Mouse (Mus musculus) cortical plate, adult 2 months (tissue): ENCODE measurements around the gene Gm5346. TPM values are rescaled to one million over a fixed set of nuclear protein-coding genes. Genes with fewer than 3 reads are reported as not detected.
"Not testable (repeated sequence)": the region's sequence is repeated elsewhere in the genome, so short reads cannot be mapped to it uniquely, and the experiment has no call there.

Experiments used
- H3K27ac ChIP-seq: fragments of 200-500 bp; 2 replicates; pipeline ENCODE4 v1.5.1; 2012; ENCODE audit warnings: low read length, control low read depth, inconsistent platforms; ENCODE audit not compliant: insufficient read depth
- H3K4me1 ChIP-seq: fragments of 200-500 bp; 2 replicates; pipeline ENCODE4 v1.6.1; 2011; ENCODE audit warnings: low read length; ENCODE audit not compliant: control insufficient read depth, insufficient read depth
- H3K4me3 ChIP-seq: fragments of 200-500 bp; 2 replicates; pipeline ENCODE4 v1.5.1; 2011; ENCODE audit warnings: mild to moderate bottlenecking, low read length, control low read depth; ENCODE audit not compliant: insufficient read depth
- CTCF ChIP-seq: fragments of 200-500 bp; IDR thresholded peaks from 2 replicates; pipeline ENCODE4 v1.5.1; 2011; ENCODE audit warnings: mild to moderate bottlenecking, control low read depth, low read length; ENCODE audit not compliant: insufficient read depth; ENCODE audit errors: extremely low read depth
- POLR2A ChIP-seq: fragments of 200-500 bp; IDR thresholded peaks from 2 replicates; pipeline ENCODE4 v1.6.1; 2011; ENCODE audit warnings: mild to moderate bottlenecking, low read length, control low read depth; ENCODE audit not compliant: insufficient read depth; ENCODE audit errors: extremely low read depth
- polyA plus RNA-seq: library from polyadenylated mRNA; depleted of rRNA; stranded (reverse); fragments of >200 nt; gene quantifications from 2 replicates; pipeline ENCODE4 v1.2.3, GENCODE M21; 2012; rRNA removed

Gm5346 gene
- not detected in 2 replicates for polyA plus RNA-seq

DNA sequence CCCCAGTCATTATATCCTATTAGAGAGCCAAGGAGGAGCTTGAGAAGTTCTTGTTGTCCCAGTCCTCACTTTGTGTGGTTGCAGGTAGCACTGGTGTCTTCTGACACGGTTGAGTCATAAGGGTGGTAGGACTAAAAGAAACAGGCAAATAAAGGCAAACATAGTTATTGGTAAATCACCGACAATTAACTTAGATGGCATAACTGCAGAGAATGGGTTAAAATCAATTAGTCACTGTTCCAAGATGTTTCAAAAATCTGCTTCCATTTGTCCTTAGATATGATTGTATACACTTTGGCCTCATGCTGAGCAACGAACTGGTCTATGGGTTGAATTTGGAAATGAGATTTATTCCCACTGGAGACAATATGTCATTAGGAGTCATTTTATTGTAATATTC is at the start of gene Gm5346:
Gm5346 (minus strand) TSS at position 101 of the 400 bp plus-strand sequence.
- H3K4me1 ChIP-seq: no peaks in the 10 kb centered on the region
- no peak within 1 kb of the TSS for H3K4me3 ChIP-seq
- TF ChIP-seq CTCF (no peak), POLR2A (no peak)
- H3K27ac ChIP-seq: no peak within 1 kb of the TSS

DNA sequence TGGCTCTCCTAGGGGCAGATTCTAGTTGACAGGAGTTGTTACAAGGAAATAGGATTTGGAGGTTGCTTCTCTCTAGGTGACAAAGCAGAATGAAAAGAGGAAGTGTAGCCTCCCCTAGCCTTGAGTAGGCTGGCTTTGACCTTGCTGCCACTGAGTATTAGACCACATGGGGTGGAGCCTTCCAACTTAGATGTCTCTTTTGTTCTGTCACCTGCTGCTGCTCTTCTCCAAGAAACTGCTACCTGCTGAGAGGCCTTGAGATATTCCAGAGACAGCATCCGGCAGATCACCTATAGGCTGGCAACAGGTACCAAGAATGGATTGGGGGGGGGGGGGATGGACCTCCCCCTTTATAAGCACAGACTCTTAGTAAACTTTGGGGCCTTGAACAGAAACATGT is 11.0 kb downstream of the Gm5346 start:
- Histone ChIP-seq H3K27ac (no peak overlapping the region), H3K4me3 (no peak overlapping the region), H3K4me1 (no peaks in the 10 kb centered on the region)
- no peak for TF ChIP-seq POLR2A
- TF ChIP-seq CTCF: no peak

- not testable (repeated sequence) for H3K4me1 ChIP-seq, H3K4me3 ChIP-seq, H3K27ac ChIP-seq
Observed at GRCm38 (mm10) chr8:43603657-43604056, 23.4 kb downstream of the Gm5346 start.

DNA sequence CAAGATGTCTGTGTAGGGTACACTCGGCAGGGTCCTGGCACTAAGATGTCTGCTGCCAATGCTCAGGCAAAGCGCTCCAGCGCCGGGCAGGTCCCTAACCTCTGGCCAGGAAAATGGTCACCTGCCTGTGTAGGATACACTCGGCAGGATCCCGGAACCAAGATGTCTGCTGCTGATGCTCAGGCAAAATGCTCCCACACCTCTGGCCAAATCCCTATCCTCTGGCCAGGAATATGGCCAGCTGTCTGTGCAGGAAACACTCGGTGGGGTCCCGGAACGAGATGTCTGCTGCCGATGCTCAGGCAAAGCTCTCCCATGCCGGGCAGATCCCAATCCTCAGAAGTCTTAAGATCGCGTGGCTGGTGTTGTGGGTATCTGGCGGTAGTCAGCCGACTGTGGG is 23.9 kb downstream of the Gm5346 start:
- H3K27ac ChIP-seq, H3K4me1 ChIP-seq, H3K4me3 ChIP-seq: not testable (repeated sequence)

DNA sequence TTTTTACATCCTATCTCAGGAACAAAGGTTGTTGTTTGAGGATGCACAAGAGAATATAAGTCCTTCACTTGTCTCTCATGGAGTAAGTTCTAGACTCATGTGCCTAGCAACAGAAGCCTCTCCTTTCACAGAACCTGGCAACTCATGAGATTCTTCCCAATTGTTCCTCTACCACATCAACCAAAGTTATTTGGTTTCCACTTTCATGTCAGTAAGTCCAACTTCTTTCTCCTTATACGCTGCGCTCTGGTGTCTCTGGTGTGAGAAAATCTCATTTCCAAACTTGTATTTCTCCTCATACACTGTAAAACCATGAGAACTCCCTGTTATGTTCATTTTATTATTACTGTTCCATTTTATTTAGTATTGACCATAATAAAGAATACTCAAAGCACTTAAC is 50.5 kb downstream of the Gm5346 start, which contains the start of gene Adam26a:
Adam26a (minus strand) TSS at position 101 of the 400 bp plus-strand sequence.
- not testable (repeated sequence) for H3K4me3 ChIP-seq, H3K27ac ChIP-seq, H3K4me1 ChIP-seq

Other genes with a start within 250 kb of the Gm5346 start
- not detected in 2 replicates for gene Adam26b, start 99.2 kb downstream of the Gm5346 start, polyA plus RNA-seq
- gene Adam26a, start 50.6 kb downstream of the Gm5346 start, polyA plus RNA-seq: not detected in 2 replicates
- not detected in 2 replicates for gene Adam34, start 82.8 kb upstream of the Gm5346 start, polyA plus RNA-seq